25 mouse cellular contexts compared by ENCODE assay signal in genomic region chr13:99258677-99259076, GRCm38 (mm10).
DNase-seq lines count a peak whose midpoint lies in the region; TF ChIP-seq lines count a peak whose summit lies in the region.
"Had no signal": no experiment of that assay in that cellular context is flagged by ENCODE, and none has a peak within 500 bp of the region (broad histone marks: within the 10 kb centered on the region; RNA-seq: fewer than 3 reads in every experiment).

No protein-coding gene starts in this region.

- peak overlapping the region; percentile 16 for H3K27ac ChIP-seq in gastrocnemius, adult 2 months
- H3K27ac ChIP-seq: heart, embryonic 13.5 days; hindbrain, embryonic 15.5 days; limb, embryonic 12.5 days; liver, embryonic 15.5 days; lung, embryonic 15.5 days; neural tube, embryonic 12.5 days had no signal

- TF ChIP-seq CTCF in gastrocnemius, adult 2 months (IDR thresholded peaks at IDR 0.05), result no peak

- intact Hi-C loops in gastrocnemius, adult 2 months (cut with DNase I), result no loop called here
- intact Hi-C loops in gastrocnemius, postnatal 36 days (cut with DNase I), result no loop called here

- DNase-seq in gastrocnemius, adult 2 months, result no peak
- no peak for DNase-seq in gastrocnemius, postnatal 36 days
- peak; percentile 66 for DNase-seq in cerebellum, adult 11 months
- peak; percentile 63 for DNase-seq in cerebellum, adult 8-10 months
- DNase-seq in cerebellum, postnatal 25 days, result peak; percentile 67 to 77
- no peak for DNase-seq in testis, postnatal 10 days (ENCODE audit: low spot score)
- DNase-seq in left cerebral cortex, adult 8-10 months (ENCODE audit: low spot score in 2 of 2), result no peak
- DNase-seq: adrenal gland, postnatal 14 days; forebrain, postnatal 0 days; gastrocnemius, postnatal 10 days; heart, postnatal 10 days; kidney, adult 18-20 months; kidney, postnatal 36 days; layer of hippocampus, postnatal 36 days; lung, postnatal 36 days; right cerebral cortex, postnatal 4 days; thymus, postnatal 4 days had no signal

- no peak overlapping the region for H3K4me3 ChIP-seq in gastrocnemius, adult 2 months
- H3K4me3 ChIP-seq: erythroblast, embryonic 14.5 days; heart, embryonic 13.5 days; hindbrain, embryonic 15.5 days; limb, embryonic 12.5 days; liver, embryonic 15.5 days; lung, embryonic 15.5 days; myocyte; neural tube, embryonic 12.5 days had no signal

Comparison
In these comparisons a context has a peak if more than half of its experiments do, and no peak if none do; other contexts are left out.
1. DNase-seq: peak in cerebellum, adult 11 months (single experiment), cerebellum, adult 8-10 months (single experiment) and cerebellum, postnatal 25 days (2 of 2); none in gastrocnemius, adult 2 months (single experiment), gastrocnemius, postnatal 36 days (0 of 2), testis, postnatal 10 days (single experiment) and left cerebral cortex, adult 8-10 months (0 of 2).